Mouse (Mus musculus) right cerebral cortex, adult 18-20 months (tissue): ENCODE measurements around the gene Rcbtb1.
A peak's percentile ranks its signal among the peaks of the same experiment; 100 is the strongest.
"Not testable (repeated sequence)": the region's sequence is repeated elsewhere in the genome, so short reads cannot be mapped to it uniquely, and the experiment has no call there.

Experiments
- DNase-seq: peaks from one replicate; pipeline ENCODE4 v3.0.0; 2022; ENCODE audit warnings: mixed read lengths

Gene Rcbtb1

DNA sequence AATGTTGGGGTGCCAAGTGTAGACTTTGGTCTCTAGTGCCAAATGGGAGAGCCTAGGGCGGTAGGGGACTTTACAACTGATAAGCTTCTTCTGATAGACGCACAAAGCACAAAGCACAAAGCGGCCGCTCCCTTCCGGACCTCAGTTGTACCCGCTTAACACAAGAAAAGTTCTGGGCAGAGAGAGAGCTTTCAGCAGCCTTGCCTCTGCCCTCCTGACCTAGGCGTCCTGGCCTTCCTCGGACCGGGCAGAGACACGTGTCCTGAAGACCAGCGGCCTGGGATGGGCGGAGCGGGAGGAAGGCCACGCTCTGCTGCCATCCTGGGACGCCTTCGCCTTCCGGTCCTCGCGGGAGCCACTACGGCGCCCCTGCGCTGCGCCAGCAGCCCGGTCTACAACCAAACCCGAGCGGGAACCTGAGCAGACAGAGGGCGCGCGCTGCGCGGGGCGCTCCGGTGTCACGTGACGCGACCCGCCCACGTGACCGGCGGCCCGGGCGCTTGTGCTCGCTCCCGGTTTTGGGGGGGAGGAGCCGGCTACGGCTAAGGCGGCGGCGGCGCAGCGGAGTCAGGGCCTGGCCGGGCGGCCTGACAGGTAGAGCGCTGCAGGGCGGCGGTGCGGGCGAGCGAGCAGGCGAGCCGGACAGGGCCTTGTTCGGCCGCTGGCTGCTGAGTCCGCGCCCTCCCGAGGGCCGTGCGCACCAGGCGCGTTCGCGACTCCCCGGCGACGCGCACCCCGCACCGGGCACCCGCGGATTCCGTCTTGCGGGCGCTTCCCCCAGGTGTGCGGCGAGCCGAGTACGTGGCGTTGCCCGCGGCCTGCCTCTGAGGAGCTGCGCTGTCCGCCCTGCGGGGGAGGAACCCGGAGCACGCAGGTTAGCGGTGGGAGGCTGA lies at the start of gene Rcbtb1:
Rcbtb1 (plus strand) TSS at position 499 of the 893 bp plus-strand sequence.
- peak; percentile 95 for DNase-seq

DNA sequence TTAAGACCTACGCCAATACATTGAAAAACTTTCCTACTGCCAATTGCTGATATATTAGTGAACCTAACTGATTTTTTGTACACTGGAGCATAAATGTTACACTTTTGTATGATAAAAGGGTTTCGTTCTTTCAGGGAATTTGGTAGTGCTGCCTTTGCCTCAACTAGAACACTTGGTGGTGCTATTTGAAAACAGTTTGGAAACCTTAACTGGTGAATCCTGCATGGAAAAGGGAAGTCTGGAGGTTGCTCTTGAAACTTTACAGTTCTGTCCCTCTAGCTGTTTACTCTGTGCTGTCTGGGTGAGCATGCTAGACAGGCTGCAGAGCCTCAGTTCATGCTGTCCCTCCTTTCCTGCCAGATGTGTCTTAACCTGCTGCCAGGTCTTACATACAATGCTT lies 45.4 kb upstream of the Rcbtb1 start:
- peak; percentile 5 for DNase-seq

DNA sequence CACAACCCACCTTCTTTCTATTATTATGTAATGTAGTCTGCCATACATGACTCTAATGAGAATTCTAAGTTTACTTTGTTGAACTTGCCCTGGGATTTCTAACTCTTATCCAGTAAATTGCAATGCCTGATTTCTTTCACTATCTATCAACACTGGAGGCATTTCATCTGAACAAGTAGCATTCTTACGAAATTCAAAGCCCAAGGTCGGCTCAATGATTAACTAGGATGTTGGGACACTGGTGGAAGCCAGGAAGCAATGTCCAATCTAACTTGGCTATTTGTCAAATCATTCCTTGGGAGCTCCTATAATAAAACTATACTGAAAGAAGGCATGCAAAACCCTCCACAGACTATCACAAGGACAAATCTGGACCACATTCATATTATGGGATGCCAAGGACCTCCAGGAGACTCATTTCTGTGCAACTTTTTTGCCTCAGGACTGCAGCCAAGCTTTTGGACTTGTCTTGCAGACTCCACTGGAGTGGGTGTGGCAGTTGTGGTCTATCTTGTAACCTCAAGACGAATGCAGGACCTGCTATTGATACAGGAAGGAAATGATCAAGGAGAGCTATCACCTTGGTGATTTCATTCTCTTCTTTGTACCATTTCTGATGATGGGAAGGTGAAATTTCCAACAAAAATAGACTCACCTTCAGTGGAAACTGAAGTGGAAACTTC lies 43.9 kb upstream of the Rcbtb1 start:
- DNase-seq = no peak

DNA sequence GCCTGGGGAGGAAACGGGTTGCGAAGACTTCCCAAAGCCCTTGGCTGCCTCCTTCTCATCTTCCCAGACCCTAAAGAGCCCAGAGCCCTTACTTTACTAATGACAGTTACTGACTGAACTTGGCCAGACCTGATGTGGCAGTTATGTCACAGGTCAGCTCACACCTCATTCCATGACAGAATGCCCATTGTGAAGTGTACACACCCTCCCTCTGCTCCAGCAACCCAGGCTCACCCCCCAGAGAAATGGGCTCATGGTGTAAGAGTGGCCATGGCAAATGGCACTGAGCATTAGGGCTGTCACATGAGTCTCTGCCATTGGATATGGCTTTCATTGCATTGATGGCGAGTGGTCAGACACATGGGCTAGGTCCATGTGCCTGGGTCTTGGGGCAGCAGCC lies 22.4 kb upstream of the Rcbtb1 start, which contains the start of gene Gm5142:
Gm5142 (minus strand) TSS at position 101 of the 400 bp plus-strand sequence.
- DNase-seq = no peak

DNA sequence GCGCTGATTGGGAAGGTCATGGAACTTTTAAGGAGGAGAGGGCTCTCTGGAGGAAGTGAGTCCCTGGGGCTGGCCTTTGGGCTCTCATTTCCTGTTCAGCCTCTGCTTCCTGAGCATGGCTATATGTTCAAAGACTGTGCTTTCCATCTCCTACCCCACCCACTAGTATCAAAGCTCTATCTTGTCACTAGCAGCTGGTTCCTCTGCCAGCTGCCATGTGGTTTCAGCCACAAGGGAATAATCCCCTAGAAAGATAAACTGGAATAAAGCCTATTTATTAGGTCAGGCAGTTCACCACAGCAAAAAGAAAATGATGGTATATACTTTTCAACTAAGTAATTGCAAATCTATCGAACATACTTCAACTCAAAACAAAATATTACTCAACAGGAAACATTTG lies 18.3 kb upstream of the Rcbtb1 start:
- DNase-seq = no peak

DNA sequence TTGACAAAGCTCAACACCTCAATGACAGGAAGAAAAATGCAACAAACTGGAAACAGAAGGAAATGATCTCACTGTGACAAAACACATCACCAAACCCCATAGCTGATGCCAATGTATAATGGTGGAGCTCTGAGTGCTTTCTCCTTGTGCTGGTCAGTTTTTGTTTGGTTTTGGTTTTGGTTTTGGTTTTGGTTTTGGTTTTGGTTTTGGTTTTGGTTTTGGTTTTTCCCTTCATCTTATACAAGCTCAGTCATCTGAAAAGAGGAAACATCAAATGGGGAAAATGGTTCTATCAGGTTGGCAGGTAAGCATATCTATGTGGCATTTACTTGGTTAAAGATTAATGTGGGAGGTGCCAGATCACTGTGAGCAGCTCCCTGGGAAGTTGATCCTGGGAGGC lies 15.5 kb upstream of the Rcbtb1 start:
- no peak for DNase-seq

DNA sequence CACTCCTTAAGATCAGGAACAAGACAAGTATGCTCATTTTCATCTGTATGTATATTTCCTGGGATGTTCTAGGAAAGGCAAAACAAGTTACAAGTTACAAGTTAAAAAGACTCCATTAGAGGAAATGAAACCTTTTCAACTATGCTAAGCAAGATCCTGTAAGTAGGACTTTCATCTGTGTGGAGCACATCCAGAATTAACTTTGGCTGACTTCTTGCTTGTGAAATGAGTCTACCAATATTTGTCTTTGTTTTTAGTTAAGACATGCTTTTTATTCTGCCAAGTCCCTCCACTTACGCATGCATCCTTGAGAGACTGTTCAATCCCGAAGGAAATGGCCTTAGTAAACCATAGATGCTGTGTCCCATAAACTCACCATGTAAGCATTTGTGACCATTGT lies 14.9 kb upstream of the Rcbtb1 start:
- no peak for DNase-seq

DNA sequence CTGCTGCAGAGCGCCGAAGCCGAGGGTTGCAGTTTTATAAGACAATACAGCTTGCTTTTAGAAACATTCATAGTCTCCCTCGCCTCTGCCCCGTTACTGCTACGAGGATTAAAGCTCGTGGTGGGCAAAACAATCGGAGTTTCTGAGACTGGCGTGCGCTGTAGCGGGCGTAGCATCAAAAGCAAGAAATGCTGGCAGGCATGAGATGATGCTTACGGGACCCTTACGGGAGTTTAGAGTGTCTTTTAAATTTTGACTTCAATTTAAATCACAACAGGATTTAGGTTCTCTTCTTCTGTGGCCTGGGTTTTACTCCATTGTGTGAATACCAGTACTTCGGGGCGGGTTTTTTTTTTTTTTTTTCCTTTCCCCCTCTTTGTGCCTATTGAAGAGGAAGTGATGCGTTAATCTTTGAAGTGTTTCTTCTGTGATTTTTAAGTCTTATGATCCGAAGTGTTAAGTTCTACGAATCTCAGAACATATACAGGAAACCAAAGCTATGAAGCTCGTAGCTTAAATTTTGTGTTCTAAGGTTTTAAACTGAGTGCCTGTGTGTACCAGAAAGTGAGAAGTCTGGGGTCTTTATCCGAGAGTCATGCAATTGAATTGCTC lies 701 bp downstream of the Rcbtb1 start:
- DNase-seq = no peak

DNA sequence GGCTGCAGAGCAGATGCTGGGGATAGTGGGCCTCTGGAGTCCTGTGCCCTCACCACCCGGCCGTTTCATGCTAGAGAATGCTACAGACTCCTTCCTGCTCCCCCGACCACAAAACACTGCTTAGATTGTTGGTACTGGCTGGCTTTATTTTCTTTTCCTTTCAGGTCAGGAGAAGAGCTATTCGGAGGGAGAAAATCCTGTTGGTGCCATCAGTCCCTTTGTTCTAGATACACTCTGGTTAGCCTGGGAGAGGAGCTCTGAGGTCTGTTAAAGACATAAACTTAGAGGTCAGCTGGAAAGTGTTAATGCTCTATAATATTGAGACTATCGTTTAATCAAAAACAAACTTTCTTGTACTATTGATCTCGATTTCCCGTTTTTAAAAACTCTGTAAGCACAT lies 4.5 kb downstream of the Rcbtb1 start:
- DNase-seq = no peak

DNA sequence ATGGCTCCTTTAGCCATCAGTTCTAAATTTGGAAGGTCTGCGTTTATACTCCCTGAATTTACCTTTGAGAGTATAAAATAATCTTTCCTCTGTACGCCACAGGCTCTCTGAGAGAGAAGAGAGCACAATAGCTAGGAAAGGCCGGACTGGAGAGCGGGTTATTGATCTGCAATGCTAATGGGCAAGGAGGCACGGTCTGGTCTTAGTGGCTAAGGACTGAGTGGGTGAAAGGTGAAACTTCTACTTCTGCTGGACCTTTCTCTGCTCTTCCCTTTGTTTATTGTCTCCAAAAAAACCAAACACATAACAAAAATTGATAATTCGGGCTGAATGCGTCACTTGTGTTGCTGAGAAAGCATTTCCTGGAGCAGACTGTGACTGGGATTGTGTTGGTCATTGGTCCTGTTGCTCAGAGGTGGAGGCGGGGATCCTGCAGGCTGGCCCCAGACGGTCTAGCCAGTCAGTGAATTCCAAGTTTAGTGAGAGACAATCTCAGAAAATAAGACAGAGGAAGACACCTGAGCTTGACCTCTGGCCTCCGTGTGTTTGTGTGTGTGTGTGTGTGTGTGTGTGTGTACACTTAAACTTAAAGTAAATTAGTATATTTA lies 5.1 kb downstream of the Rcbtb1 start:
- DNase-seq = no peak

DNA sequence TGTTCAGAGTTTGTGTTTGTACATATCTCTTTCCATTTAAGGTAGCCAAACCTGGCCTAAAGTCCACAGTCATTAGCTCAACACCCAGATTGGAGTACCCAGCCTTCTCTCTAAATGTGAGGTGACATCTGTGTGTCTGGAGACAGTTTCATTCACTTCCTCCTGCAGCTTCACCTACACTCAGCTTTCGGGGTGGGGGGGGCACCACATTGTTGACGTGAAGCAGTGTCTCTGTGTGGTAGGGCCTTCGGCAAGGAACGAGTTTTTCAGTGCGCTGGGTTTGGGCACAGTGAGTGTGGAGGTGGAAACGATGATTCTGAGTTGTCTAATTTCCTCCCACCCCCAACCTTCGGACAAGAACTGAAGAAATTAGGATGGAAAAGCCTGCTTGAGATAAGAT lies 8.0 kb downstream of the Rcbtb1 start:
- no peak for DNase-seq

DNA sequence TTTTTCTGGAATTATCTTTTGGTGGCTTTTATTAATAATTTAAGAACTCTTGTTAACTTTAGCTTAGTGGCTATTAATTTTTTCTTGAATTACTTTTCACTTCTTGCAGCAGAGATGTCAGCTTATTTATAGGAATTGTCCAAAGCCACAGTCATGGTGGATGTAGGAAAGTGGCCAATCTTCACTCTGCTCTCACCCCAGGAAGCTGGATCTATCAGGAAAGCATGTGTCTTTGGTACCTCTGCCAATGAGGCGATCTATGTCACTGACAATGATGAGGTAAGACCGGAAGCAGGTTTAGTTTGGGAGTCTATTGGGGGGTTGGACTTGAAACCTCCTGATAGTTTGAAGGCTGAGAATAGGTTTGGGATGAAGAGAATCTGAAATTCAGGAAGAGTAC lies 8.8 kb downstream of the Rcbtb1 start:
- no peak for DNase-seq

DNA sequence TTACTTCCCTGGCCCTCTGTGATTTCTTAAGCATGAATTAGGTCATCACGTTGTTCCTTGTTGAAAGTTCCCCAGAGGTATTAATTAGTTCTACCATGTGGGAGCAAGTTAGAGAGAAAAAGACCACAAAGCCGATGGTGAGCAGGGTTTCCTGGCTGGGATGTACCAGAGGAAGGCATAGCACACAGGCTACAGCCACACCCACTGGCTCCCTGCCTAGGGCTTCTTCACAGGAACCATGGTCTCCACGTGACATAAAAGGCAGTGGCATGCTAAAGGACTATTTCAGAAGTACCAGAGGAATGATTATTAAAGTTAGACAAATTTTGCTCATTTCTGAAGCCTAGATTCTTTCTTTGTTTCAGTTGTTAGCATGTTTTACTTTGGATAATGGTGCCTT lies 18.2 kb downstream of the Rcbtb1 start:
- DNase-seq = no peak

DNA sequence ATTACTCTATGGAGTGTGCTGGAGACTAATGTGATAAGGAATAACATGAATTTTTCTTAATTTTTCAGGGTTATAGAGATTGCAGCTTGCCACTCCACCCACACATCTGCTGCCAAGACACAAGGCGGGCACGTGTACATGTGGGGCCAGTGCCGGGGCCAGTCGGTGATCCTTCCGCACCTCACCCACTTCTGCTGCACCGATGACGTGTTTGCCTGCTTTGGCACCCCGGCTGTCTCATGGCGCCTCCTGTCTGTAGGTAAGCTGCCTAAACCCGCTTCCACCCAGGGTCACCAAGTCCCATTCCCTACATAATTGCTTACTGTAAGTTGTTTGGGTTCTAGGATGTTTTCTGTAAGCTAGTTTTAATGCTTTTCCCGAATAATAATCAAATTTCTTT lies 25.2 kb downstream of the Rcbtb1 start:
- DNase-seq = no peak

DNA sequence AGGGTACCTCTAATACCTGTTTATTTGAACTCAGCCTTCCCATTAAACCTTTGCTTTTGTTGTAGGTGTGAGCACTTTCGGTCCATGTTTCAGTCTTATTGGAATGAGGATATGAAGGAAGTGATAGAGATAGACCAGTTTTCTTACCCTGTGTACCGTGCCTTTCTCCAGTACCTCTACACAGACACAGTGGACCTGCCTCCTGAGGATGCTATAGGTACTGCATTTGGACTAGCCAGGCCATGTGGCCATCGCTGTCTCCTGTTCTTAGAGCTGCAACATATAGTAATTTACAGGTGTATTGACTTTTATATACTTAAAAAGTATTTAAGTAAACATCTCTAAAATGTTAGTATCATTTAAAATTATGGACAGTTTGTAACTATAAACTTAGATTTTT lies 28.8 kb downstream of the Rcbtb1 start:
- DNase-seq = no peak

DNA sequence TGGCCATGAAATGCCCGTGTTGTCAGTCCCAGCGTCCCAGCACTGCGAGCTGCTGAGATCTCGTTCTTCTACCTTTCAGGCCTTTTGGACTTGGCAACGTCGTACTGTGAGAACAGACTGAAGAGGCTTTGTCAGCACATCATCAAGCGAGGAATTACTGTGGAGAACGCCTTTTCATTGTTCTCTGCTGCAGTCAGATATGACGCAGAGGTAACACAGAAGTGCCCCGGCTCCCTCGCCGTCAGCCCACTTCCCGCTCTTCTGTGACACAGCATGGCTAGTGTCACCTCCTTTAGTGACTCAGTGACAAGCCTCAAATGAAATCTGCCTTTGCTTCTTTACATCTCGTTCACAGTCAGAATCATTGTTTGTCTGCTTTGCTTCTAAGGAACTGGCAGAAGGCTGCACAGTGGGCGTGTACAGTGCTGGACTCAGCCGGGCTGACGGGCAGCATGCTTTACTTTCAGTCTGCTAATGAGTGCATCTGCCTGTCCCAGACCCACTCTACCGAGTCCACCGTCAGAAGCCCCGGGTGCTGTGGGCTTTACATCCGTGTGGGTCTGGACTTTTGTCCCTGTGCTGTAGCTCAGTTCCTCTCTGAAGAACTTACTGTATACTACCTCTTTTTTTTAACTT lies 29.4 kb downstream of the Rcbtb1 start:
- DNase-seq = peak; percentile 4

DNA sequence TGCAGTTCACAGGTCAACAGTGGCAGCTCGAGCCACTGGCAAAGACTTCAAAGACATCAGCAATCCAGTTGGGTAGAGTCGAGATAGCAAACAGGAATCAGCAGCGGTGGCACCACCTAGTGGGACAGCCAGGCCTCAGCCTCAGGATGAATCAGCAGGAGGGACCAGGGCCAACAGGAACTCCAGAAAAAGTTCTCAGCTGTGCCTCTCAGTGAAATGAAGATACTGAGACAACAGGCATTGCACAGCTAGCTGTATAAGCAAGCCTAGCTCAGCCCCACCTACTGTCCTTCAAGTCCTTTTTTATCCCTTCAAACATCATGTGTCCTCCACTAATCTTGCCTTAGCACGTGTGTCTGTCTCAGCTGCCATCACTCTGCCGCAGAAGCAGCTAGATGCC lies 31.0 kb downstream of the Rcbtb1 start:
- DNase-seq = peak; percentile 18

DNA sequence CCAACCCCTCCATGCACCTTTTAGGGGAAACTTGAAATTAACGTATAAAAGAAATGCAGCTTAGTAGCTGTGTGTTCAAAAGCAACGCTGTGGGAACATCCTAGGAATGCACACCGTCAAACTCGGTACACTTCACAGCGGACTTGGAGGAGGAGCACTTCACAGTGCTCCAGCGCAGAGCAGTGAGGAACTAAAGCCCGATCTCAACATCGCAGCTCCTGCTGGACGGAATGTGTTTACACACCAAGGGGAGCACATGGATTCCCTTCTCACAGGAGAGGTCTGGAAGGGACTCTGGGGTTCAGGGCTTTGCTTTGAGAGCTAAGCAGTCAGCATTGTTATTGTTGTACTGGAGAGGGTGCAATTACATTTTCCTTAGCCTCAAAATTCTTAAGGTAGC lies 32.6 kb downstream of the Rcbtb1 start:
- no peak for DNase-seq

DNA sequence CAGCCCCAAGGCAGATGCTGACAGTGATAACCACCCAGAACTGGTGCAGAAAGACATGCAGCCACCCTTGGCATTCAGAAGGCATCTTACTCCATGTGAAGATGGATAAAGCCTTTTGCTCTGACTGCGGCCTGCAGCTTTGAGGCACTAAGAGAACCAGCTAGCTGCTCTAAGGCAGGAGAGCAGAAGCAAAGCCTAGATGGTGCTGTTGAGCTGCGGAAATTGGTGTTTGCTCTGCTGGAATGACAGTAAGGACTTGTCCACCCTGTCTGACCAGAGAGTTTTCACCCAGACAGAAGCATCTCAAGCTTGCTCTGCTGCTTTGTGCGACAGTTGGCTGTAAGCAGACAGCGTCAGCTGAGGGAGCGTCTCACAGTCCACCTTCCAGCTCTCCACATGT lies 49.3 kb downstream of the Rcbtb1 start:
- peak; percentile 8 for DNase-seq

DNA sequence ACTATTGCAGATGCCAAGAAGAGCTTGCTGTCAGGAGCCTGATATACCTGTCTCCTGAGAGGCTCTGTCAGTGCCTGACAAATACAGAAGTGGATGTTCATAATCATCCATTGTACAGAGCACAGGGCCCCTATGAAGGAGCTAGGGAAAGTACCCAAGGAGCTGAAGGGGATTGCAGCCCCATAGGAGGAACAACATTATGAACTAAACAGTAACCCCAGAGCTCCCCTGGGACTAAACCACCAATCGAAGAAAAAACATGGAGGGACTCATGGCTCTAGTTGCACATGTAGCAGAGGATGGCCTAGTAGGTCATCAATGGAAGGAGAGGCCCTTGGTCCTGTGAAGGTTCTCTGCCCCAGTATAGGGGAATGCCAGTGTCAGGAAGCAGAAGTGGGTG lies 54.9 kb downstream of the Rcbtb1 start:
- not testable (repeated sequence) for DNase-seq

DNA sequence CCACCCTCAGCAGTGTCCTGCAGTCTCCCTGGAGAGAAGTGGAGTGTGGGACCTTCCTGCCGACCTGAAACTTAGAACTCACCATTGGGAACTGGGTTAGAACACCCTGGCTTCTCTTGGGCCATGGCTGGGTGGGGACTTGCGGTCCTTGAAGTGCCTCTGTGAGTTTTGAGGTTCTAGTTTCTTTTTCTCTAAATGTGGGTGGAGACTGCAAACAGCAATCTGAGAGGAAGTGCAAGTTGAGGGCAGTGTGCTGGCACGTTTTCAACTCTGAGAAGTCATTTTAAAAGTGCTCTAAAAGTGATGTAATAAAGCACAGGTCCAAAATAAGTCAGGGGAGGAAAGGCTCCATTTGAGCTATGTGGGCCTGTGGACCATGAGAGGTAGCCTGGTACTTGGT lies 59.0 kb downstream of the Rcbtb1 start, which contains the start of gene Gm6904:
Gm6904 (minus strand) TSS at position 161 of the 400 bp plus-strand sequence.
- DNase-seq = no peak

DNA sequence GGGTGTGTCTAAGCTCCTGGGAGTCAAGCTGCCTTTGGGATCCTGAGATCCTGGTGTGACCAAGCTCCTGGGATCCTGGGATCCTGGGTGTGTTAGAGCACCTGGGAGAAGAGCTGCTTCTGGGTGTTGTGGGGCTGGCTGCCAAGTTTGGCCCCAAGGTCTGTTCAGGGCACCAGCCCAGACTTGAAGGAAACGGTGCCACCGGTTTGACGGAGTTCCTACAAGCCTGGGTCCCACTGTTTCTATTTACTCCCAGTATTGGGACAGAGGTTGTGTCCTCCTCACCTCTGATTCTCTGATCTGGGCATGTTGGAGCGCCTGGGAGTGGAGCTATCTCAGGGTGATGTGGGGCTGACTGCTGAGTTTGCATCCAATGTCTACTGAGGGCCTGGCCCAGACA lies 74.0 kb downstream of the Rcbtb1 start:
- DNase-seq = not testable (repeated sequence)
